In genomic region chr17:65552426-65552997, GRCm38 (mm10) we compare ENCODE assay signal across 16 mouse cellular contexts. TPM values are rescaled to one million over a fixed set of nuclear protein-coding genes. Genes with fewer than 3 reads are reported as not detected.
"Had no signal": no experiment of that assay in that cellular context is flagged by ENCODE, and none has a peak within 500 bp of the region (broad histone marks: within the 10 kb centered on the region; RNA-seq: fewer than 3 reads in every experiment).

No protein-coding gene starts in this region.

- H3K9me3 ChIP-seq: limb, embryonic 12.5 days; liver, embryonic 13.5 days; lung, embryonic 15.5 days; neural tube, embryonic 15.5 days had no signal

- H3K9ac ChIP-seq: limb, embryonic 12.5 days; liver, embryonic 13.5 days; liver, postnatal 0 days; lung, embryonic 15.5 days; neural tube, embryonic 15.5 days had no signal

- H3K4me2 ChIP-seq: limb, embryonic 12.5 days; liver, embryonic 13.5 days; lung, embryonic 15.5 days; neural tube, embryonic 15.5 days had no signal

- H3K4me1 ChIP-seq: limb, embryonic 12.5 days; neural tube, embryonic 15.5 days had no signal

- H3K4me3 ChIP-seq: limb, embryonic 12.5 days; liver, embryonic 13.5 days; lung, embryonic 15.5 days; neural tube, embryonic 15.5 days had no signal

- H3K27ac ChIP-seq: kidney, postnatal 0 days; limb, embryonic 12.5 days; liver, embryonic 13.5 days; lung, embryonic 15.5 days; neural tube, embryonic 15.5 days had no signal

- H3K36me3 ChIP-seq: limb, embryonic 12.5 days; liver, embryonic 13.5 days; lung, embryonic 15.5 days; neural tube, embryonic 15.5 days had no signal

- DNase-seq: kidney, adult 11 months; kidney, adult 9 months; kidney, postnatal 36 days; liver; liver, embryonic 13.5 days; liver, postnatal 0 days; right cerebral cortex, adult 18-20 months; thymus, postnatal 36 days had no signal

- H3K27me3 ChIP-seq: limb, embryonic 12.5 days; liver, embryonic 13.5 days; lung, embryonic 15.5 days; neural tube, embryonic 15.5 days had no signal

- ATAC-seq: liver, postnatal 0 days; midbrain, embryonic 16.5 days had no signal

RNA-seq across cellular contexts. Expression of gene Tmem232, which starts 11.9 kb away (rescaled TPM):
- total RNA-seq: megakaryocyte progenitor cell, adult 5-6 weeks had no signal
- polyA plus RNA-seq: limb, embryonic 12.5 days; liver, embryonic 13.5 days; liver, postnatal 0 days; neural tube, embryonic 11.5 days; thymus, postnatal 0 days had no signal
